Mouse (Mus musculus): ENCODE measurements around the gene Arvcf. TPM values are rescaled to one million over a fixed set of nuclear protein-coding genes. Genes with fewer than 3 reads are reported as not detected.

The Arvcf gene
- total RNA-seq, 2 experiments from 2014 or later, result 8.8 to 22.0 TPM

GRCm38 (mm10) chr16:18424364-18425045, 76.5 kb downstream of the Arvcf start:
- no peak for ATAC-seq (replicated peaks; ENCODE audit: low FRiP score, poor library complexity, severe bottlenecking)

GRCm38 (mm10) chr16:18425475-18426214, 77.7 kb downstream of the Arvcf start:
- no peak for ATAC-seq (replicated peaks; ENCODE audit: low FRiP score, poor library complexity, severe bottlenecking)

- ATAC-seq (replicated peaks; ENCODE audit: low FRiP score, poor library complexity, severe bottlenecking), result peak; percentile 58
These were observed 78.3 kb downstream of the Arvcf start, which contains the start of gene Txnrd2 for GRCm38 (mm10) chr16:18426215-18426791. Gene Txnrd2 (plus strand): TSS chr16:18426384.

GRCm38 (mm10) chr16:18426802-18427280, 78.9 kb downstream of the Arvcf start, which contains the start of gene Comt:
Gene Comt (minus strand): TSS chr16:18426852.
- no peak for ATAC-seq (replicated peaks; ENCODE audit: low FRiP score, poor library complexity, severe bottlenecking)

GRCm38 (mm10) chr16:18428011-18428515, 80.1 kb downstream of the Arvcf start:
- ATAC-seq (replicated peaks; ENCODE audit: low FRiP score, poor library complexity, severe bottlenecking), result peak; percentile 8

- ATAC-seq (replicated peaks; ENCODE audit: low FRiP score, poor library complexity, severe bottlenecking), result peak; percentile 79
These were observed 80.6 kb downstream of the Arvcf start for GRCm38 (mm10) chr16:18428516-18429042.

- no peak for ATAC-seq (replicated peaks; ENCODE audit: low FRiP score, poor library complexity, severe bottlenecking)
These were observed 81.7 kb downstream of the Arvcf start for GRCm38 (mm10) chr16:18429641-18430040.

- no peak for ATAC-seq (replicated peaks; ENCODE audit: low FRiP score, poor library complexity, severe bottlenecking)
These were observed 82.7 kb downstream of the Arvcf start for GRCm38 (mm10) chr16:18430641-18431212.

GRCm38 (mm10) chr16:18433341-18433920, 85.4 kb downstream of the Arvcf start:
- no peak for ATAC-seq (replicated peaks; ENCODE audit: low FRiP score, poor library complexity, severe bottlenecking)

- ATAC-seq (replicated peaks; ENCODE audit: low FRiP score, poor library complexity, severe bottlenecking), result no peak
These were observed 88.1 kb downstream of the Arvcf start for GRCm38 (mm10) chr16:18436128-18436527.

GRCm38 (mm10) chr16:18443385-18443841, 95.4 kb downstream of the Arvcf start:
- peak; percentile 93 for ATAC-seq (replicated peaks; ENCODE audit: low FRiP score, poor library complexity, severe bottlenecking)

- ATAC-seq (replicated peaks; ENCODE audit: low FRiP score, poor library complexity, severe bottlenecking), result no peak
These were observed 99.3 kb downstream of the Arvcf start for GRCm38 (mm10) chr16:18447243-18447642.

GRCm38 (mm10) chr16:18448104-18448503, 100.1 kb downstream of the Arvcf start:
- no peak for ATAC-seq (replicated peaks; ENCODE audit: low FRiP score, poor library complexity, severe bottlenecking)

- no peak for ATAC-seq (replicated peaks; ENCODE audit: low FRiP score, poor library complexity, severe bottlenecking)
These were observed 101.0 kb downstream of the Arvcf start for GRCm38 (mm10) chr16:18449005-18449404.

- ATAC-seq (replicated peaks; ENCODE audit: low FRiP score, poor library complexity, severe bottlenecking), result no peak
These were observed 103.7 kb downstream of the Arvcf start for GRCm38 (mm10) chr16:18451486-18452181.

- ATAC-seq (replicated peaks; ENCODE audit: low FRiP score, poor library complexity, severe bottlenecking), result no peak
These were observed 104.4 kb downstream of the Arvcf start for GRCm38 (mm10) chr16:18452361-18452862.

GRCm38 (mm10) chr16:18453846-18454245, 105.9 kb downstream of the Arvcf start:
- no peak for ATAC-seq (replicated peaks; ENCODE audit: low FRiP score, poor library complexity, severe bottlenecking)

GRCm38 (mm10) chr16:18455407-18455806, 107.4 kb downstream of the Arvcf start:
- ATAC-seq (replicated peaks; ENCODE audit: low FRiP score, poor library complexity, severe bottlenecking), result no peak

Measured in erythroid progenitor cell, adult 5-6 weeks (primary cell).